Mouse (Mus musculus) CH12.LX (cell line): Measurements from ENCODE around the gene Nsg2. TPM values are rescaled to one million over a fixed set of nuclear protein-coding genes. Genes with fewer than 3 reads are reported as not detected.
A peak's percentile ranks its signal among the peaks of the same experiment; 100 is the strongest.

Experiments
- DNase-seq: peaks from one replicate; pipeline ENCODE4 v3.0.0-alpha.2; 2013; ENCODE audit errors: extremely low read depth
- H3K27ac ChIP-seq: 2 replicates; pipeline ENCODE4 v1.5.1; 2012; ENCODE audit warnings: low read depth, mild to moderate bottlenecking, control low read depth, moderate library complexity; ENCODE audit not compliant: insufficient read depth
- H3K27me3 ChIP-seq: replicated peaks from 2 replicates; pipeline ENCODE3; 2012; ENCODE audit warnings: inconsistent platforms
- H3K36me3 ChIP-seq, 2 experiments: replicated peaks in 1 of 2; 2 replicates each; pipeline versions ENCODE3 to v1.6.1; 2012; ENCODE audit warnings: inconsistent platforms in 1 of 2, low read length in 1 of 2, mild to moderate bottlenecking in 1 of 2, mixed read lengths in 1 of 2, moderate library complexity in 1 of 2; ENCODE audit not compliant: control insufficient read depth in 1 of 2, insufficient read depth in 1 of 2
- H3K4me1 ChIP-seq, 2 experiments: 2 replicates each; pipeline ENCODE4 v1.6.1; 2012; ENCODE audit warnings: inconsistent platforms in 1 of 2, moderate library complexity in 1 of 2; ENCODE audit not compliant: insufficient read depth in 2 of 2, control insufficient read depth in 1 of 2
- H3K4me2 ChIP-seq: 2 replicates; pipeline ENCODE4 v1.6.1; 2012; ENCODE audit warnings: low read depth, mild to moderate bottlenecking, control low read depth; ENCODE audit not compliant: poor library complexity, insufficient read depth, severe bottlenecking
- H3K4me3 ChIP-seq, 3 experiments: fragments of 150-350 bp in 1 of 3; sonication (generic) in 1 of 3; replicated peaks in 1 of 3; 2 replicates each; pipeline versions ENCODE3 to v1.5.1; 2011 to 2012; ENCODE audit warnings: low read depth in 2 of 3, low read length in 2 of 3, mild to moderate bottlenecking in 2 of 3, moderate library complexity in 2 of 3, control low read depth in 1 of 3, improper control_type of control experiment in 1 of 3, inconsistent platforms in 1 of 3, mixed read lengths in 1 of 3; ENCODE audit not compliant: poor library complexity in 1 of 3
- H3K79me2 ChIP-seq: replicated peaks from 2 replicates; pipeline ENCODE4 v1.6.1; 2012; ENCODE audit warnings: mild to moderate bottlenecking, moderate library complexity; ENCODE audit not compliant: control insufficient read depth, poor library complexity, insufficient read depth, severe bottlenecking; ENCODE audit errors: extremely low read depth
- H3K9ac ChIP-seq: 2 replicates; pipeline ENCODE4 v1.6.1; 2012; ENCODE audit warnings: low read depth, mild to moderate bottlenecking, control low read depth, moderate library complexity; ENCODE audit not compliant: insufficient read depth
- H3K9me3 ChIP-seq: replicated peaks from 2 replicates; pipeline ENCODE3; 2012; ENCODE audit warnings: low read length, inconsistent platforms, mixed read lengths
- BHLHE40 ChIP-seq: IDR thresholded peaks from 2 replicates; pipeline ENCODE4 v1.6.1; 2011; ENCODE audit warnings: mild to moderate bottlenecking, low read depth, low read length, improper control_type of control experiment
- CHD1 ChIP-seq: IDR thresholded peaks from 2 replicates; pipeline ENCODE4 v1.6.1; 2012; ENCODE audit warnings: low read depth, low read length, improper control_type of control experiment, inconsistent platforms
- CTCF ChIP-seq, 2 experiments: IDR thresholded peaks in 1 of 2; conservative IDR thresholded peaks in 1 of 2; 2 replicates each; pipeline ENCODE4 v1.5.1; 2011 to 2012; ENCODE audit warnings: low read depth in 2 of 2, low read length in 2 of 2, improper control_type of control experiment in 1 of 2, inconsistent platforms in 1 of 2, mild to moderate bottlenecking in 1 of 2, moderate library complexity in 1 of 2
- HCFC1 ChIP-seq: IDR thresholded peaks from 2 replicates; pipeline ENCODE4 v1.6.1; 2012; ENCODE audit warnings: low read depth, mild to moderate bottlenecking, inconsistent platforms, low read length, improper control_type of control experiment
- JUND ChIP-seq: conservative IDR thresholded peaks from 2 replicates; pipeline ENCODE4 v1.6.1; 2011; ENCODE audit warnings: low read depth, low read length, improper control_type of control experiment
- MAFK ChIP-seq: IDR thresholded peaks from 2 replicates; pipeline ENCODE4 v1.6.1; 2011; ENCODE audit warnings: low read length, improper control_type of control experiment; ENCODE audit not compliant: insufficient replicate concordance
- MAZ ChIP-seq: IDR thresholded peaks from 2 replicates; pipeline ENCODE4 v1.6.1; 2012; ENCODE audit warnings: low read depth, mild to moderate bottlenecking, inconsistent platforms, low read length, improper control_type of control experiment, moderate library complexity
- PAX5 ChIP-seq: IDR thresholded peaks from 2 replicates; pipeline ENCODE4 v1.6.1; 2012; ENCODE audit warnings: low read length, inconsistent platforms, mixed read lengths
- POLR2A ChIP-seq: IDR thresholded peaks from 2 replicates; pipeline ENCODE4 v1.6.1; 2011; ENCODE audit warnings: low read depth, mild to moderate bottlenecking, improper control_type of control experiment, low read length
- RAD21 ChIP-seq: IDR thresholded peaks from 2 replicates; pipeline ENCODE4 v1.6.1; 2011; ENCODE audit warnings: low read depth, mild to moderate bottlenecking, low read length, improper control_type of control experiment, moderate library complexity
- SIN3A ChIP-seq: IDR thresholded peaks from 2 replicates; pipeline ENCODE4 v1.6.1; 2012; ENCODE audit warnings: low read length, improper control_type of control experiment, inconsistent platforms
- SMC3 ChIP-seq: IDR thresholded peaks from 2 replicates; pipeline ENCODE4 v1.6.1; 2011; ENCODE audit warnings: low read depth, low read length, improper control_type of control experiment
- TBP ChIP-seq: conservative IDR thresholded peaks from 2 replicates; pipeline ENCODE4 v1.6.1; 2011; ENCODE audit warnings: low read depth, low read length, improper control_type of control experiment
- TCF12 ChIP-seq: IDR thresholded peaks from 2 replicates; pipeline ENCODE4 v1.6.1; 2014; ENCODE audit warnings: low read depth, mild to moderate bottlenecking, inconsistent platforms, low read length, improper control_type of control experiment
- UBTF ChIP-seq: IDR thresholded peaks from 2 replicates; pipeline ENCODE4 v1.6.1; 2012; ENCODE audit warnings: low read depth, mild to moderate bottlenecking, inconsistent platforms, low read length, improper control_type of control experiment, moderate library complexity
- USF2 ChIP-seq: conservative IDR thresholded peaks from 2 replicates; pipeline ENCODE4 v1.6.1; 2011; ENCODE audit warnings: low read depth, low read length, improper control_type of control experiment
- ZC3H11A ChIP-seq: IDR thresholded peaks from 2 replicates; pipeline ENCODE4 v1.6.1; 2012; ENCODE audit warnings: low read depth, mild to moderate bottlenecking, inconsistent platforms, low read length, improper control_type of control experiment
- ZKSCAN1 ChIP-seq: IDR thresholded peaks from 2 replicates; pipeline ENCODE4 v1.6.1; 2012; ENCODE audit warnings: low read depth, inconsistent platforms, low read length, improper control_type of control experiment, borderline replicate concordance
- ZMIZ1 ChIP-seq: IDR thresholded peaks from 2 replicates; pipeline ENCODE4 v1.6.1; 2012; ENCODE audit warnings: low read depth, mild to moderate bottlenecking, inconsistent platforms, low read length, improper control_type of control experiment
- ZNF384 ChIP-seq: IDR thresholded peaks from 2 replicates; pipeline ENCODE4 v1.6.1; 2012; ENCODE audit warnings: low read depth, low read length, improper control_type of control experiment, inconsistent platforms
- dilution Hi-C: fragments of 300-500 bp; cut with MboI; formaldehyde crosslinking; loops from 2 replicates; pipeline ENCODE4 v1.14.3; 2020; ENCODE audit warnings: low sequenced_read_pairs; ENCODE audit not compliant: extremely low pct_unique_long_range_greater_than_20kb, extremely low pct_ligation_motif_present
- in situ Hi-C: fragments of 300-500 bp; cut with MboI; formaldehyde crosslinking; loops from 3 replicates; pipeline ENCODE4 v1.14.3; 2019; ENCODE audit warnings: low sequenced_read_pairs, low pct_ligation_motif_present, low pct_unique_long_range_greater_than_20kb, mixed read lengths
- polyA plus RNA-seq: library from polyadenylated mRNA; unstranded; fragments of >175 nt; gene quantifications from 2 replicates; pipeline ENCODE4 v1.2.1, GENCODE M21; 2012; ENCODE audit warnings: low read depth; ENCODE audit not compliant: insufficient read length
- total RNA-seq, 2 experiments: library from RNA; depleted of rRNA; stranded (reverse); fragments of 300-350 nt in 1 of 2; fragments of >200 nt in 1 of 2; gene quantifications; 2 replicates each; pipeline ENCODE4 v1.2.3; 2012 to 2014

Gene Nsg2
- total and polyA plus RNA-seq, 3 experiments, result 2.8 to 7.5 (median 7.4) TPM

GRCm38 (mm10) chr11:32102976-32103375 lies 102.7 kb downstream of the Nsg2 start:
- H3K27me3 ChIP-seq, result no peaks in the 10 kb centered on the region
- in situ Hi-C loops, result loop anchor here (25.0 kb wide), 1 partner anchor 841 kb away; no protein-coding TSS in a partner anchor
- H3K36me3 ChIP-seq, result no peaks in the 10 kb centered on the region
- no peak overlapping the region for H3K4me3 ChIP-seq
- dilution Hi-C loops, result no loop called here
- no peak for TF ChIP-seq CTCF (conservative IDR thresholded peaks at IDR 0.05 in 1 of 2, IDR thresholded peaks at IDR 0.05 in 1 of 2; ENCODE audit: low read depth in 2 of 2, low read length in 2 of 2)
- no peaks in the 10 kb centered on the region for H3K9me3 ChIP-seq
- no peaks in the 10 kb centered on the region for H3K79me2 ChIP-seq
- no peak for DNase-seq
- H3K4me1 ChIP-seq, result peaks cover 15 to 51% of the 10 kb centered on the region in 2 experiments
- H3K9ac ChIP-seq, result no peak overlapping the region
- H3K27ac ChIP-seq, result no peak overlapping the region
- peak overlapping the region; percentile 9 for H3K4me2 ChIP-seq

DNA sequence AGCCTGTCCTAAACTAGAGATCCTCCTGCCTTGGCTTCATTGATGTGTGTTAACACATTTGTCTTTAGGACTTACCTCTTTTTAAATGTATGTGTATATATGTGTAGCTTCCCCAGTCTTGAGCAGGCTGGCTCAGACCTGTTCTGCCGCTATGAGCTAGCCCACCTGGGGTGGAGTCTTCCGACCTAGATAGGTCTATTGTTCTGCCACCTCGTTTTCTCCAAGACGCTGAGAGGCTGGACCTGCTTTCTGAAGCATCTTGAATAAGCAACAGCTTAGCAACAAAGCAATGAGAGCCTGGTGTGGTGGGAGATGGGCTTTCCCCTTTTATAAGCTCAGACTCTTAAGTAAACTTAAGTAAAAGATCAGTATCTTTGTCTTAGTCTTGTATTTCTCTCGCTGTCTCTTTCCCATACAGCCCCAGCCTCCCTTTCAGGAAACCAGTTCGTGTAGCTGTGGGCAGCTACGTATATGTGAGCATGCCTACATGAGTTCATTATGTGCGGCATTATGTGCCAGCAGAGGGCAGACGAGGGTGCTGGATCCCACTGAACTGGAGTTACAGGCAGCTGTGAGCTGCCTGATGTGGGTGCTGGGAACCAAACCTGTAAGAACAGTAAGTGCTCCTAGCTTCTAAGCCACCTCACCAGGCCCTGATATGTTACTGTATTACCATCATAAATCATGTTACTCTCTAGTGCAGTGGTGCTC lies 104.3 kb downstream of the Nsg2 start:
- dilution Hi-C loops (no loop called here), in situ Hi-C loops (loop anchor here (5.0 to 25.0 kb wide), 2 partner anchors 107 to 842 kb away; no protein-coding TSS in a partner anchor)
- H3K36me3 ChIP-seq, result no peaks in the 10 kb centered on the region
- no peak overlapping the region for H3K4me3 ChIP-seq
- TF ChIP-seq RAD21 (peak; percentile 4), SMC3 (peak; percentile 22), CTCF (conservative IDR thresholded peaks at IDR 0.05 in 1 of 2, IDR thresholded peaks at IDR 0.05 in 1 of 2; ENCODE audit: low read depth in 2 of 2, low read length in 2 of 2) (peak in 1 of 2 experiments; percentile 48; a peak in 2 of 4 replicates), BHLHE40 (no peak)
- H3K4me2 ChIP-seq, result no peak overlapping the region
- H3K4me1 ChIP-seq, result peaks cover 15 to 51% of the 10 kb centered on the region in 2 experiments
- DNase-seq, result peak; percentile 31
- H3K27me3 ChIP-seq, result no peaks in the 10 kb centered on the region
- H3K9ac ChIP-seq, result no peak overlapping the region
- H3K27ac ChIP-seq, result no peak overlapping the region
- no peaks in the 10 kb centered on the region for H3K79me2 ChIP-seq
- no peaks in the 10 kb centered on the region for H3K9me3 ChIP-seq

GRCm38 (mm10) chr11:32105750-32106646 lies 105.7 kb downstream of the Nsg2 start:
- no peaks in the 10 kb centered on the region for H3K79me2 ChIP-seq
- H3K4me3 ChIP-seq, result no peak overlapping the region
- in situ Hi-C loops (loop anchor here (5.0 to 25.0 kb wide), 2 partner anchors 109 to 844 kb away; no protein-coding TSS in a partner anchor), dilution Hi-C loops (no loop called here)
- H3K36me3 ChIP-seq, result no peaks in the 10 kb centered on the region
- peaks cover 2% of the 10 kb centered on the region for H3K9me3 ChIP-seq
- H3K4me1 ChIP-seq, result peaks cover 12 to 42% of the 10 kb centered on the region in 2 experiments
- H3K27ac ChIP-seq, result no peak overlapping the region
- H3K4me2 ChIP-seq, result peak overlapping the region; percentile 41
- peak overlapping the region; percentile 12; the same call in 1 of the 2 replicates for H3K9ac ChIP-seq
- DNase-seq, result peak; percentile 77
- H3K27me3 ChIP-seq, result no peaks in the 10 kb centered on the region
- no peak for TF ChIP-seq JUND
- TF ChIP-seq ZNF384, result peak; percentile 98
- peak; percentile 35; the same call in 1 of the 2 replicates for TF ChIP-seq TCF12
- TF ChIP-seq ZC3H11A, result peak; percentile 24; the same call in 1 of the 2 replicates
- no peak for TF ChIP-seq TBP
- 0 out of 2 replicates have a peak, but pooled peaks have one; percentile 43 for TF ChIP-seq MAZ
- TF ChIP-seq POLR2A, result no peak
- no peak for TF ChIP-seq HCFC1
- TF ChIP-seq ZMIZ1, result no peak
- peak; percentile 79 for TF ChIP-seq RAD21
- TF ChIP-seq SIN3A, result peak; percentile 39; the same call in 1 of the 2 replicates
- TF ChIP-seq BHLHE40, result peak; percentile 38; the same call in 1 of the 2 replicates
- no peak for TF ChIP-seq MAFK
- peak; percentile 85 for TF ChIP-seq SMC3
- peak; percentile 90; the same call in 1 of the 2 replicates for TF ChIP-seq CHD1
- no peak for TF ChIP-seq PAX5
- TF ChIP-seq USF2, result no peak
- 0 out of 2 replicates have a peak, but pooled peaks have one; percentile 16 for TF ChIP-seq UBTF
- TF ChIP-seq ZKSCAN1, result peak; percentile 79; the same call in 1 of the 2 replicates
